Mouse (Mus musculus) heart, adult 9 months (tissue): ENCODE results near the gene Rab3gap2.
"Not testable (repeated sequence)": the region's sequence is repeated elsewhere in the genome, so short reads cannot be mapped to it uniquely, and the experiment has no call there.

ENCODE experiments used
- DNase-seq, 2 experiments: peaks; one replicate each; pipeline ENCODE4 v3.0.0; 2022; ENCODE audit warnings: low spot score in 2 of 2

Rab3gap2 gene

DNA sequence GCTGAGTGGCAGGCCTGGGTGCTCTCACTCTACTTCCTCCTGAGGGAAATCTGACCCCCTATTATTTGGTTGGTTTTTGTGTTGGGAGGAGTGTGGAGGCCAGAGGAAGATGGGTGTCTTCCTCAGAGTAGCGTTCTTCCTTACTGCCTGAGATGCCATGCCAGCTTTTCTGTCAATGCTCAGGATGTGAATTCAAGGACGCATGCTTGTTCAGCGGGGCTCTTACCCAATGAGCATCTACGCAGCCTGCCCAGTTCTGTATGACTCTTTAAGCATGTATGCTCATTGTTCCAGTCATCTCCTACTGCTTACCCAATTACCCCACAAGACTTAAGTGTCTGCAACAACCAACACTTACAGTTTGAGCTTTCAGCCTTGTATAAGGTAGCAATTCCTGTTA, 76.7 kb downstream of the Rab3gap2 start:
- DNase-seq: no peak

DNA sequence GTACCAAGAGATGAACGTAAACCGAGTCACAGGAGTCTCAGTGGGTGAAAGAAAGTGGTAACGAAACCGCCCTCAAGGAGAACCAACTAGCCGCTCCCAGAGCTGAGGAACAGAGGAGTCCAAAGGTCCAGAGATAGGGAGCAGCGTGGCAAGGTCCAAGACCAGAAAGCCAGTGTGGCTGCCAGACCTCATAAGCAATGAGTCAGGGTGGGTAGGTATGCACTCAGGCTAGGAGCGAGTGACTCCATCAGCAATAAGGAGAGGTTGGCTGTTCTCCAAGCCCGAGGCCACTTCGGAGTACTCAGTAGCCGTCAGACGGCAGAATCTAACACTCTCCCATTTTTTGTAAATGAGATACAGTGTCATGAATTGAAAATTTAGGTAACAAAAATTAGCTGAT, 78.9 kb downstream of the Rab3gap2 start:
- no peak for DNase-seq

DNA sequence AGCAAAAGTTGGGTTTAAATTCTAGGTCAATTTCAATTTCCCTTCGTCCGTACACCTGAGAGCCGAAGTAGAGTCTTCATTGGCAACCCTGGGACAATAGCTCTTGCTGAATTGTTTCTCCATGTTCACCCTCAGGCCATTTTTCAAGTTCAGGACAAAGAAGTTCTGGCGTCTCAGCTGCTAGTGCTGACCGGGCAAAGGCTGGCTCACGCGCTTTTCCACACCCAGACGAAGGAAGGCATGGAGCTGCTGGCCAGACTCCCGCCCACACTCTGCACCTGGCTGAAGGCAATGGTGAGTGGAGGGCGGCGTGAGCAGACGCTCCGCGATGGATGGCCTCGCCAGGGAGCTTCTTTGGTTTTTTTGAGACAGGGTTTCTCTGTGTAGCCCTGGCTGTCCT, 79.3 kb downstream of the Rab3gap2 start:
- no peak for DNase-seq

DNA sequence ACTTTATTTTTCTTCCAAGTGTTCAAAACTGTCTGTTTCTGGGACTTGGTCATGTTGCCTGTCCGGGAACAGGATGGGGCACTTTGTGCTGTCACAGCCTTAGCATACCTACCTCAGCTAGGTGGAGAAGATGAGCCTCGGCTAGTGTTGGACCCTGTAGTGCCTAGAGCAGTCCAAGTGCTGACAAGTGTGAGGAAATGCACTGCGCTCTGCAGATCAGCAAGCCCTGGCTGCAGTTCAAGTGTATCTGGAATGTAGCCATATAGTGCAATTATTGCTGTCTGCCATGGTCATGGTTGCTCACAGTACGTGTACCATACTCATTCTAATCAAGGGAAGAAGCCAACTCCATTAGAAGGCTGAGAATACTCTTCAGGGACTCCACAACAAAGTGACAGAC, 80.8 kb downstream of the Rab3gap2 start:
- peak; percentile 49 to 74 for DNase-seq

DNA sequence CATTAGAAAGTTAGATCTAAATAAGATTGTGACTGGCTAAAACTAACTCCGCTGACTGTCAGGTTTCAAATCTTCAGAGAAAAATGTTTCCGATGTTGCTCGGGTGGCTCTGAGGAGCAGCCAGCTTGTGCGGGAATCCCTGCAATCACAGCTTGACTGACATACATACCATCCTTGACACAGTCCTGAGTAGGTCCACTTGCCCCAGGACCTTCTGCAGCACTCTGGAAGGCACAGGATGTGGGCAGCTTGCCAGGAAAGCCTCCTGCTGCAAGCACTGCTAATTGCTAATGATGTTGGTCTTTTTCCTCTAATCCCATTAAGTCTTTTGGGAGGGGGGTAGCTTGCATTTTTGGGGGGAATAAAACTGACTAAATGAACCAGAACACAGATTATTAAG, 81.3 kb downstream of the Rab3gap2 start:
- peak; percentile 27 to 33 for DNase-seq

DNA sequence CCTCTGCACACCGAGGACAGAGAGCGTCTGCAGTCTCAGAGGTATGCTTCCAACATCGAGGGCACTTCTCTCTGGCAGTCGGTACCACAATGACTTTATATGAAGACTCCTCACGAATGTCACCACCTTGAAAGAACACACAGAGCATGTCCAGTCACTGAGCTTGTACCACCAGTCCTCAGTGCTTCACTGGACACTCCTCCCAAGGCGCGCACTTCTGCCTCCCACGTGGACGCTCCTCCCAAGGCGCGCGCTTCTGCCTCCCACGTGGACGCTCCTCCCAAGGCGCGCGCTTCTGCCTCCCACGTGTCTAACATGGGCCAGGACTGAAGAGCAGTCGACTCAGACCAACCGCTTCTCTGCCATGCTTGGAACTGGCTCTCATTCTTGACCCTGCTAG, 83.1 kb downstream of the Rab3gap2 start:
- no peak for DNase-seq

DNA sequence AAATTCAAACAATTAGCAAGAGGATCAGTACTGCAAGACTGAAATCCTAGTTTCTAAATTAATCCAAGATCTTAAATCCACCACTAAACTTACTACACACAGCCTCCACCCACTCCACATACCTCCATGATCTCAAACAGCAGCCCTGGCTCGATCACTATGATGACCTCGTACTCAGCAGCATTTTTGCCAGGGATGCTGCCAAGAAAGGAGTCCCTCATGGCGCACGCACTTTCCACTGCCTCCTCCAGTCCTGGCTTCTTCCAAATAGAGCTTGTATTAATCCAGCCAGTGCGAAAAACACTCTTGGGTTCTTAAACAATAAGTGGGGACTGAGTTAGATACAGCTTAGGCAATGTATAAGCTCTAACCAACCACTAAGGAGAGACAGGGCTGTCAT, 85.3 kb downstream of the Rab3gap2 start:
- peak in 1 of 2 experiments; percentile 27 for DNase-seq

DNA sequence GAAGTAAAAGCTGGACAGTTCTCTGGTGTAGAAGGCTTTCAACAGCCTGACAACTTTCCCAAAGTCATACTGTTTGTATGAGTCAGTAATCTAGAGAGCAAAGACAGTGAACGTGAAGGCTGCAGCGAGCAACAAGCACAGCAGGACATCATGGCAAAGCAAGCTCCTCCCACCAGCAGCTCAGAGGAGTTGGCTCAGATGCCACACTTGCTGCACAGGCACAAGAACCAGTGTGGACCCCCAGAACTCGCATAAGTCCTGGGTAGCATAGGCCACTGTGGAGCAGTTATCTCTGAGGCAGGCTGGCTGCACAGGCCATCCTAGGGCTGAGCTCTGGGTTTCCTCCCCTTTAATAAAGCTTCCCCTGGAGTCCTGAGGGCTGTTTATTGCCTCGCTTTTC, 87.4 kb downstream of the Rab3gap2 start:
- DNase-seq: no peak

DNA sequence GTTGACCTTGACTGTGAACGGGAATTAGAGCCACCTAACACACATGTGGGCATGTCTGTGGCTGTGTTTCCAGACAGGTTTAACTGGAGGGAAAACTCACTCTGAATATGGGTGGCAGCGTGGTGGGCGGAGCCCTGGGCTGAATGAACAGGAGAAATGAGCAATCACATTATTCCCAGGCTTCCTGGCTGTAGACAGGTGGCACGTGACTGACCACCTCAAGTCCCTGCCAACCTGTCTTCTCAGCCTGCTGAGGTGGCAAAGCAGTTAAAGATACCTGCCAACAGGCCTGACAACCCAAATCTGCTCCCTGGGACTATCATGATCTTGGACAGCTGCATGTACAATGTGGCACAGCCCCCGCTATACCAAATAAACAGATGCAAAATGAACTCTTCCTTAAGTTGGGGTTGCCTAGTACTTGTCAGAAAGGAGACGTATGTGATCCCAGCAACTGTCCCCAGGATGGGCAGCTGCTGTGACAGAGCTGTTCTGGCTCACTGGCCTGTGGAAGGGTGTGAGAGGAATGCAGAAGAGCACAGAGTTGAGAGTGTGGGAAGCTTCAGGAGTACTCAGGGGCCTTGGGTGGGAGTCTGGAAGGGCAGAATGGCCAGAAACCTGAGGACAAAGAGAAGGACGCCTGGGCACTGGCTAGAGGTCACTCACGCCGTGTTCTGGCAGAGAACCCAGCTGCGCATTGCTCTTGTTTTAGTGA, 88.9 kb downstream of the Rab3gap2 start:
- no peak for DNase-seq

DNA sequence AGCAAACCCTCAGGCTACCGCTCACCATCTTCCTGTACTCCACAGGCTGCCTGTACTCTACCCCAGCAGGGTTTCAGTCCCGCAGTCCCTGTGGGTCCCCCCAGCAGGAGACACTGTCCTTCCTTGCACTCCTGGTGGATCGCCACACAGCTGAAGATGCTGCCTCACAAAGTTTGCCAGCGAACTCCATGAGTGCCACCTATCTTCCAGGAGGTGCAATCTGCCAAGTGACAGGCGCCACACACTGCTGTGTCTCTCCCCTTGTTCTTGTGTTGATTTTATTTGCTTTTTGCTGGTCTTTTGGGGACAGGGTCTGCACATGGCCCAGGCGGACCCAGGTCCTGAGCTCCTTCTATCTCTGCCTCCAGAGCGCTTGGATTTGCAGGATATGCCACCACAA, 92.9 kb downstream of the Rab3gap2 start:
- no peak for DNase-seq

DNA sequence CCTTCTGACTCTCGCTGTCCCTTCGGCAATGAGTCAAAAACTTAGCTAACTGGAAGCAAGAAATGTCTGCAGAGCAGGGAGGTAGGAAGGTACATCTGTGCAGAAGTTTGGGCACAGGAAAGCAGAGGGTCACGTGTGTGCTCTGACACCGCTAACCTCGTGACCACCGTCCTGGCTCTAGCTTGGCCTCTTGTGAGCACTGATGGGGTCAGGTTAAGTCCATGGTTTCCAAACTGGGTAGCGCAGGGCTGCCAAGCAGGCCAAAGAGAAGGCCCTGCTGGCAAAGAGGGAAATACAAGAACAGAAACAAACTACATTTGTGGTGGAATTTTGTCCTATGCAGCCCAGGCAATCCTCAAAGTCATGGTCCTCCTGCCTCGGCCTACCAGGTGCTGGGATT, 94.6 kb downstream of the Rab3gap2 start:
- DNase-seq: peak; percentile 10 to 12

DNA sequence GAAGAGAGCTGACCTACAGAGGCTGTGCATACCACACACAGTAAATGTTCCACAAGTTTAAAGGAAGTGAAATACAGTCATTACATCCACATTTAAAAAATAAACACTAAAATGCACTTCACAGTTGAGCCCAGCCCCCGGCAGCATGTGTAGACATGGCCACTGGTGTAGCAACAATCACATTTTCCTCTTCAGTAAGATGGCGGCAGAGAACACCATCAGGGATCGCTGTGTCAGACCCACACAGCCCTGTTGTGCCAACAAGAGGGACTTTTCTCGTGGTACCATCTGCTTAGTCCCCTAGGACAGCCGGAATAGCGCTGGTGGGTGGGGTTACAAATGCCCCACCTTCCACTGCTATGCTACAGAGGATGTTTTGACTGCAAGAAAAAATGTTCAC, 98.9 kb downstream of the Rab3gap2 start:
- DNase-seq: no peak

DNA sequence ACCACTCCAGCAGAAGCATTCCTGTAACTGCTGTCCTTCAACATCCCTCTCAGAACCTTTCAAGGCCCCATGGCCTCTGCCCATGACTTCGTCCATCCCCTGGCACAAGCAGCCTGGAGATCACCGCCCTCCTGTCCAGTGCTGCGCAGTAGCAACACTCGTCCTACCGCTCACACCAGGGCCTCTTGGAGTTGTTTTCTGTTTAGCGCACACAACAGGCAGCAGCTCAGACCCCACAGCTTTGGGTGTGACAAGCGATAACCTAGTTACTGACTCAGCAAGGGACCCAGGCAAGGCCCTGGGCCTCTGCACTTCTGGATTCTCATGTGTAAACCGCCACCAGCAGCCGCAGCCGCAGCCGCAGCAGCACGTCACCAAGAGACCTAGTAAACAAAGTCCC, 102.9 kb downstream of the Rab3gap2 start:
- DNase-seq: no peak

DNA sequence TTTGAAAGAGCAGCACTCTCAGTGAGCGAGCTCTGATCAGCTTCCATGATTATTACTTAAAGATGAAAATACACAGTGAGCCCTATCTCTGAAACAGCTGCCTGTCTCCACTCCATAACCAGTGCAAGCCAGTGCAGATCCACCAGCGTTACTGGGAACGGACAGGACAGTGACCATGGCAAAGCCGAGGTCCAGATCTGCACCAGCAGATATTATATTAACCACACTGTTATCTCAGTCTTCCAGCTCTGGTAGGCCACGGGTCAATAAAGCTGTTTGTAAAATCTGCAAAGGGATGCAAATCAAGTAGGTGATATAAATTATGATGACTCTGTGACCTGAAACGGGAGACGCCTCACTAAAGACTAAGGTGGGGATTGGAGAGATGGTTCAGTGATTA, 103.7 kb downstream of the Rab3gap2 start:
- no peak for DNase-seq

DNA sequence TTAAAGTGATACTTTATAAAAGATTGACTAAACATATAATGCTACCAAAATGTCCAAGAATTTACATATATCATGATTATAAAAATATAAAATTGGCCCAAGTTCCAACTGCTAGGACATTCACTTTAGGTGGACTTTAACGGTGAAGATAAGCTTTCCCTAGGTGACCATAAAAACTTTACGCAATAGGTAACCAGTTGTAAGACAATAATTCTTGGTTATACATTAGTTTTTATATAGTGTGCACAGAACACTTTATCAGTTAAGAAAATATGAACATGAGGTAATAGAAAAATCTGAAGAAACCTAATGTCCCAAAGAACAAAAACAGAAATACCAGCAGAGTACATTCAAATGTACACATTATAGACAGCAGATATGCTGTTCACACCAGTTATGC, 104.4 kb downstream of the Rab3gap2 start:
- no peak for DNase-seq

DNA sequence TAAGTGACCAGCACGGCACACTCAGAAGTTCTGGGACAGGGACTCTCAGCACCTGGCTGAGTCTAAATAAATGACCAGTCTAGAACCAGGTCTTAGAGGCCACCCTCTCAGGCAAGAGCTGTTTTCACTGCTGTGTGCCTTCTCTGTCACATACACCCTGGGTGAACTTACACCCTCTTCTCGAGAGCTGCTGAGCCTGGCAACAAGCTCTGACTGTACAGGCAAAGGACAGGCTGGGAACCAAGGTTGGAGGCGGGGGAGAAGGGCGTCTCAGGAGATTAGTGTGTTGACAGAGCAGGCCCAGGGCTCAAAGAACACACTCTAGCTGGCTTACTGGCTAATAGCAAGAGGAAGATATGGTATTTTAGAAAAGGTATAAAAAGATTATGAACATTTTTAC, 105.0 kb downstream of the Rab3gap2 start:
- DNase-seq: peak; percentile 58 to 61

DNA sequence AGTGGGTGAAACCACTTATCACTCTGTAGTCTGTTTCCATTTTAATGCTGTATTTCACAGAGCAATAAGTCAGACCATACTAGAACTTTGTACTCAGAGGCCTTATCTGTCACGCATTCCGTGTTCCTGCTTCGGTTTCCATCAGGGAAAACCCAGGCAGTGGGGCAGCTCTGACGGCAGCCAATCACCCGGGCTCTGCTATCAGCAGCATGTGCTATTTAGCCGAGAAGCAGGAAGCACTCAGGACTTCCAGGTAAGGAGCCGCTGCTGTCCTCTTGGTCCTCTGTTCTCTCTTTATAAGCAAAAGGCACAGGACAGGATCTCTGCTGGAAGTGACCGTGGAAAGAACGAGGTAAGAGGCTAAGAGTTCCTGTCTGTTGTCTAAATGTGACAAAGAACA, 108.0 kb downstream of the Rab3gap2 start:
- peak in 1 of 2 experiments; percentile 14 for DNase-seq

DNA sequence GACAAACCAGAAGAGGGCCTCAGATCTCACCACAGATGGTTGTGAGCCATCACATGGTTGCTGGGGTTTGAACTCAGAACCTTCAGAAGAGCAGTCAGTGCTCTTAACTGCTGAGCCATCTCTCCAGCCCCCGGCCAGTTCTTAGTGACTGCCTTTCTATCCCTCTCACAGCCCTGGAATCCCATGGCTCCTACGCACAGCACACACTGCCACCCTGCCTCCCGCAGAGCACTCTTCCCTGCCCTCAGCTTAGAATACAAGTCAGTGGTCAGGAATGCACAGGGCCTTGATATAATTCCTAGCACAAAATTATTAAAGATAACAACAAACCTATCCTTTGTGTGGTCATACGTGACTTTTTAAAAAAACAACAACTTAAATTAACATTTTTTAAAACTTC, 110.6 kb downstream of the Rab3gap2 start:
- no peak for DNase-seq

DNA sequence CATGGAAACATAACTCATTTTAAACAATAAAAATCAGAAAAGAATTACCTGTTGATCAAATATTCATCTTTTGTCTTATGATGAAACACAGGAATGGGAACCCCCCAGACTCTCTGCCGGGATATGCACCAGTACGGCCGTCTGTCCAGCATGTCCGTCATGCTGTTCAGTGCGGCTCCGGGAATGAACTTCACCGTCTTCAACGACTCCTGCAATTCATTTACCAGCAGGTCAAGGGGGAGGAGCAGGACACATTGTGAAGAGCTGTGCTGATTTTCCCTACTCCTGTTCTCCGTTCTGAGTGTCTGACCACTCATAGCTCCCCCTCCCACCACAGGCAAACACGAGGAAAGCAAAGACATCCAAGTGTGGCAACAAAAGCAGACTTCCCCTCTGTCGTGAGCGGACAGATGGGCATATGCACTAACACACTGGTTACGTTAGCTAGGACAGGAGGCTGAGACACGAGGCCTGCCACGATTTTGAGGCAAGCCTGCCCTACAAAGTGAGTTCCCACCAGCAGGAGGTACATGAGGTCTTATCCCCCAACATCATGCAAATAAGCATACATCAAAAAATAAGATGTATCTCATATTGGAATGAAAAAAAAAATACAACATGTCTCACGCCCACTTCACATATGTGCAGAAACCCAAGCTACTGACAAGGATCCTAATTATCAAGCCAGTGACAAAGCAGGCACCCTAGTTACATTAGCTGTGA, 112.1 kb downstream of the Rab3gap2 start:
- DNase-seq: no peak

DNA sequence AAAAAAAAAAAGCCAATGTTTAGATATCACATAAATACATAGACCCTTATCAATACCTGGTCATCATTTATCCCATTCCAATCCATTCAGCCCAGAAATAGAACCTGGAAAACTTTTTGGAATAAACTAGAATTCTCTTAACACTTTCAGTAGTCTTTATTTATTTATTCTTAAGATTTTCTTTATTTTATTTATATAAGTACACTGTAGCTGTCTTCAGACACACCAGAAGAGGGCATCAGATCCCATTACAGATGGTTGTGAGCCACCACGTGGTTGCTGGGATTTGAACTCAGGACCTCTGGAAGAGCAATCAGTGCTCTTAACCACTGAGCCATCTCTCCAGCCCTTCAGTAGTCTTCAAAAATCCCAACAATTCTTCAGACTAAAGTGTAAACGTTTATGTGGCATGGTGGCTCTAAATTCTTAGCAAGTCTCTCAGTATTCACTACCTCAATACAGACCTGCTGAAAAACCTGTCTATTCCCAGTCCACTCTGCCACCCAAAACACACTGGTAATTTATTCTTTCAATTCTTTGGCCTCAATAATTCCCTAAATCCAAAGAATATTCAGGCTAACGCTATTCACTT, 123.9 kb downstream of the Rab3gap2 start:
- DNase-seq: not testable (repeated sequence)

DNA sequence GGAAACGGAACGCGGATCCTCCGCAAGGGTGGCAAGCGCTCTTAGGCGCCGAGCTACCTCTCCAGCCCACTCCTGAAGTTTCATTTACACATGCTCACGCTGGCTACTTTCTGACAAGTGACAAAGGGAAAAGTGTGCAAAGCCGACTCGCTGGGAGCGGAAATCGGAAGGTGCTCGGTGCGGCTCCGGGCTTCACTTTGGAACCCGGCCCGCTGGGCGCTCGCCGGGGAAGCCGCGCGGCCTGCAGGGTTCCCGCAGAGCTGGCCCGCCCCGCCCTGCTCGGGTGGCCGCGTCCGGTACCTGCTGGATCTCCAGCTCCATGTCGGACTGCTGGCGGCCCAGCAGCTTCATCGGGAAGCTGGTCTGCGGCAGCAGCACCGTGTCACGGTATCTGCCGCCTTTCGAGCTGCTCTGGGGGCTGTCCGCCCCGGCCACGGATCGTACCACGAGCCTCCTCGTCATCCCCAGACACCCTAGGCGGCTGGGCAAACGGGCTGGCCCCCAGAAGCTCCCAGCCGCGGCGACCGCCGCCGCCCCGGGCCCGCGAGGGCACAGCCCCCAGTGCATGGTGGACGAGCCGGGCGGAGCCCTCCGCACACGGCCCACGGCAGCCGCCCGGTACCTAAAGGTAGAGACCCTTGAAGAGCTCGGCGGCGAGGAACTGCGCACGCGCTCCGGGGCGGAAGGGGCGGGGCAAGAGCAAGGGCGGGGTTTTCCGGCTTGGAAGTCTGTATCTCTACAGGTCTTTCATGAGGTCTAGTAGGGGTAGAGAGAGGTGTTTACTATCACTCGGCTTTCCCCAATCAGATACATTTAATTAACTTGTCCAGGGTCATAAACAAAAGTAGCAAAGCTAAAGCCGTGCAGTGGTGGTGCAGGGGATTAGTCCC, 125.0 kb downstream of the Rab3gap2 start, which contains the start of gene Iars2:
TSS of gene Iars2 (minus strand) at position 676 of the 890 bp plus-strand sequence.
- DNase-seq: peak; percentile 91

DNA sequence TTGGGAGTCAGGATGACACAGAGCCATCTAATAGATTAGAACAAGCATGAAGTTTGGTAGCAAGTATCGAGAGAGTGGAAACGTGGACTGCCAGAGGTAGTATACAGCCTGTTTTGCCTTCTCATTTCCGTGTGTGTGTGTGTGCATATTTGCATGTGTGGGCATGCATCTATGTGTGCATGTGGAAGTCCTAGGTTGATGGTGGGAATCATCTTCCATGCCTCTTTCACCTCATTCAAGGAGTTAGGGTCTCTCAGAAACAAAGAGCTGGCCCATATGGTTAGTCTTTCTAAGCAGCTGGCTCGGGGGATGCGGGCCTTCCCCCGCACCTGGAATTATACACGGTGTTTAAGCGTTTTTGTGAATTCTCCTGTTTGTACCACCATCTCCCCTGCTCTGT, 125.9 kb downstream of the Rab3gap2 start:
- DNase-seq: no peak
